Mouse (Mus musculus): ENCODE measurements at regions not wholly inside any gene's neighbourhood (a gene's known extent, or its start where the extent isn't known, plus 50 kb on each side); places are given as distances from the start of the nearest gene placed in this dataset.

GRCm38 (mm10) chr10:110654070-110654469, 91.2 kb upstream of the E2f7 start:
- DNase-seq: no peak

GRCm38 (mm10) chr10:110658153-110658695, 87.0 kb upstream of the E2f7 start:
- DNase-seq: no peak

GRCm38 (mm10) chr10:110676503-110676902, 68.7 kb upstream of the E2f7 start:
- peak; percentile 43 for DNase-seq

Data from lung, postnatal 14 days (tissue).